Mouse (Mus musculus) adrenal gland, postnatal 10 days (tissue): ENCODE measurements around the gene Ppme1. TPM values are rescaled to one million over a fixed set of nuclear protein-coding genes. Genes with fewer than 3 reads are reported as not detected.

Experiments
- total RNA-seq, 2 experiments: library from RNA; stranded (reverse); gene quantifications; 2 replicates each; pipeline ENCODE4 v1.2.3; 2021

Ppme1 gene
- total RNA-seq, 2 experiments from 2014 or later: 41.7 to 44.4 TPM

Other genes starting within 250 kb of the Ppme1 start
- gene Lipt2, start 213.0 kb downstream of the Ppme1 start, total RNA-seq: 1 to 10 TPM; 7.5 TPM
- gene Kcne3, start 195.8 kb downstream of the Ppme1 start, total RNA-seq: 1 to 10 TPM; 1.1 to 2.2 TPM
- 10 to 100 TPM in 1 of 2 experiments, 1 to 10 TPM in 1; 8.5 to 12.8 TPM for gene Pgm2l1, start 144.9 kb downstream of the Ppme1 start, total RNA-seq
- gene P4ha3, start 86.8 kb downstream of the Ppme1 start, total RNA-seq: 1 to 10 TPM; 3.1 TPM
- gene C2cd3, start 74 bp downstream of the Ppme1 start, total RNA-seq: 10 to 100 TPM; 15.9 to 19.7 TPM
- gene Ucp3, start 100.7 kb upstream of the Ppme1 start, total RNA-seq: 10 to 100 TPM; 34.9 to 45.2 TPM
- 100 to 1,000 TPM; 482 to 541 TPM for gene Ucp2, start 121.0 kb upstream of the Ppme1 start, total RNA-seq
- under 1 TPM in 1 of 2 experiments, not detected in 1; 0.30 TPM for gene Dnajb13, start 142.7 kb upstream of the Ppme1 start, total RNA-seq
- 10 to 100 TPM; 10.7 to 11.6 TPM for gene Coa4, start 164.8 kb upstream of the Ppme1 start, total RNA-seq
- gene Rab6a, start 235.1 kb upstream of the Ppme1 start, total RNA-seq: 10 to 100 TPM; 65.0 to 67.0 TPM
- 10 to 100 TPM; 62.5 to 73.7 TPM for gene Mrpl48, start 236.0 kb upstream of the Ppme1 start, total RNA-seq